Mouse (Mus musculus) cortical plate, adult 2 months (tissue): ENCODE measurements at regions not wholly inside any gene's neighbourhood (a gene's known extent, or its start where the extent isn't known, plus 50 kb on each side); places are given as distances from the start of the nearest gene placed in this dataset.

ENCODE experiments used
- CTCF ChIP-seq: fragments of 200-500 bp; IDR thresholded peaks from 2 replicates; pipeline ENCODE4 v1.5.1; 2011; ENCODE audit warnings: mild to moderate bottlenecking, control low read depth, low read length; ENCODE audit not compliant: insufficient read depth; ENCODE audit errors: extremely low read depth
- POLR2A ChIP-seq: fragments of 200-500 bp; IDR thresholded peaks from 2 replicates; pipeline ENCODE4 v1.6.1; 2011; ENCODE audit warnings: mild to moderate bottlenecking, low read length, control low read depth; ENCODE audit not compliant: insufficient read depth; ENCODE audit errors: extremely low read depth

DNA sequence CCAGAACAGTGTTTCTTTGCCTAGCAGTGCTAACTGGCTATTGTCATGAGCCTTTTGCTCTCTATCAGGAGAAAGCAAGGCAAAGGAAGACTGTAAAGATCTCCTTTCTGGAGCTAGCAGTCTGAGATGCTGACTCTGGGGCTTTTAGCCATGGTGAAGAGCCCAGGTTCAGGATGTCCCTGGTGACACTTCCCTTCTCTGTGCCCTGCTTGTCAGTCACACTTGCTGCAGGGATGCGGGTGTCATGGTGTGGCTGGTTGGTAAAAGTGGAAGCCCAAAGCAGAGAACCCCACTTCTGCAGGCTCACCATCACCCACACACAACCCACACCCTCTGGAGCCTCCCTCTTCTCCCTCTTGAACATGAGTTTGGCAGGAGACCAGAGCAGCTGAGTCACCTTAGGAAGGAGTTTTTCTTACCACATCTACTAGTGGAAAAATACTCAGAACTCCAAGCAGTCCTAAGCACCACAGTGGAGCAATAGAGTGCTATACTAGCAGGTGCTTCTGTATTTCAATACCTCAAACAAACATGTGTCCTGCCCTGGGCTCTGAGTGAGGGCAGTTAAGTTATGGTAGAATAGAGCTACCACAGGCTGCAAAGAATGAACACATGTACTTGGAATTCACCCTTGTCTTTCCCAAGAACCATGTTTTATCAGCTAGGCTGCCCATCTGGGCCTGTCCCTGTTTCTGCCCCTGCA lies 178.3 kb upstream of the Cadps start:
- TF ChIP-seq CTCF = no peak
- TF ChIP-seq POLR2A = no peak
